Mouse (Mus musculus): ENCODE results near the gene Pkn2. TPM values are rescaled to one million over a fixed set of nuclear protein-coding genes. Genes with fewer than 3 reads are reported as not detected.

The Pkn2 gene
- polyA plus RNA-seq, 1 experiment: 12.7 TPM

- no peak for DNase-seq
- no peak overlapping the region for H3K27ac ChIP-seq (ENCODE audit: insufficient read depth, low read depth, low read length)
These were observed 31.5 kb upstream of the Pkn2 start for GRCm38 (mm10) chr3:142913295-142913694.

GRCm38 (mm10) chr3:142899683-142900082 lies 17.9 kb upstream of the Pkn2 start:
- no peak overlapping the region for H3K27ac ChIP-seq (ENCODE audit: insufficient read depth, low read depth, low read length)
- 86% methylated on average over 2 of the region's 2 CpGs for WGBS

More at GRCm38 (mm10) chr3:142913295-142913694, 31.5 kb upstream of the Pkn2 start:
- Histone ChIP-seq H3K36me3 (ENCODE audit: control insufficient read depth, insufficient read depth, low read length) (no peaks in the 10 kb centered on the region), H3K4me1 (ENCODE audit: control insufficient read depth, insufficient read depth, low read length) (peaks cover 7% of the 10 kb centered on the region), H3K4me3 (ENCODE audit: insufficient read depth, low read depth, low read length) (no peak overlapping the region), H3K27me3 (replicated peaks; ENCODE audit: control insufficient read depth, insufficient read depth, low read length) (no peaks in the 10 kb centered on the region)
- TF ChIP-seq CTCF (conservative IDR thresholded peaks at IDR 0.05; ENCODE audit: insufficient read depth, insufficient read length, low read depth, low read length): no peak
- TF ChIP-seq POLR2A (IDR thresholded peaks at IDR 0.05; ENCODE audit: low read depth, low read length): no peak
- WGBS: 71% methylated on average over 1 of the region's 1 CpGs

GRCm38 (mm10) chr3:142898949-142899396 lies 17.2 kb upstream of the Pkn2 start:
- no peaks in the 10 kb centered on the region for H3K4me1 ChIP-seq (ENCODE audit: control insufficient read depth, insufficient read depth, low read length)
- no peaks in the 10 kb centered on the region for H3K36me3 ChIP-seq (ENCODE audit: control insufficient read depth, insufficient read depth, low read length)
- H3K27ac ChIP-seq (ENCODE audit: insufficient read depth, low read depth, low read length): no peak overlapping the region
- DNase-seq: peak; percentile 28
- H3K27me3 ChIP-seq (replicated peaks; ENCODE audit: control insufficient read depth, insufficient read depth, low read length): no peaks in the 10 kb centered on the region
- WGBS: 58% methylated on average over 8 of the region's 8 CpGs
- H3K4me3 ChIP-seq (ENCODE audit: insufficient read depth, low read depth, low read length): no peak overlapping the region
- TF ChIP-seq CTCF (conservative IDR thresholded peaks at IDR 0.05; ENCODE audit: insufficient read depth, insufficient read length, low read depth, low read length): no peak
- TF ChIP-seq POLR2A (IDR thresholded peaks at IDR 0.05; ENCODE audit: low read depth, low read length): no peak

More at GRCm38 (mm10) chr3:142899683-142900082, 17.9 kb upstream of the Pkn2 start:
- no peaks in the 10 kb centered on the region for H3K36me3 ChIP-seq (ENCODE audit: control insufficient read depth, insufficient read depth, low read length)
- no peaks in the 10 kb centered on the region for H3K27me3 ChIP-seq (replicated peaks; ENCODE audit: control insufficient read depth, insufficient read depth, low read length)
- DNase-seq: no peak
- TF ChIP-seq CTCF (conservative IDR thresholded peaks at IDR 0.05; ENCODE audit: insufficient read depth, insufficient read length, low read depth, low read length) (no peak), POLR2A (IDR thresholded peaks at IDR 0.05; ENCODE audit: low read depth, low read length) (no peak)
- H3K4me3 ChIP-seq (ENCODE audit: insufficient read depth, low read depth, low read length): no peak overlapping the region
- no peaks in the 10 kb centered on the region for H3K4me1 ChIP-seq (ENCODE audit: control insufficient read depth, insufficient read depth, low read length)

- Histone ChIP-seq H3K4me1 (ENCODE audit: control insufficient read depth, insufficient read depth, low read length) (peaks cover 3% of the 10 kb centered on the region; the same call in 1 of the 2 replicates), H3K27ac (ENCODE audit: insufficient read depth, low read depth, low read length) (no peak overlapping the region), H3K4me3 (ENCODE audit: insufficient read depth, low read depth, low read length) (no peak overlapping the region), H3K36me3 (ENCODE audit: control insufficient read depth, insufficient read depth, low read length) (no peaks in the 10 kb centered on the region), H3K27me3 (replicated peaks; ENCODE audit: control insufficient read depth, insufficient read depth, low read length) (no peaks in the 10 kb centered on the region)
- WGBS: 84% methylated on average over 3 of the region's 3 CpGs
- DNase-seq: no peak
- TF ChIP-seq POLR2A (IDR thresholded peaks at IDR 0.05; ENCODE audit: low read depth, low read length): no peak
- TF ChIP-seq CTCF (conservative IDR thresholded peaks at IDR 0.05; ENCODE audit: insufficient read depth, insufficient read length, low read depth, low read length): no peak
These were observed 8.6 kb upstream of the Pkn2 start for GRCm38 (mm10) chr3:142890442-142890841.

GRCm38 (mm10) chr3:142886963-142887362 lies 5.2 kb upstream of the Pkn2 start:
- no peak for TF ChIP-seq POLR2A (IDR thresholded peaks at IDR 0.05; ENCODE audit: low read depth, low read length)
- no peak for TF ChIP-seq CTCF (conservative IDR thresholded peaks at IDR 0.05; ENCODE audit: insufficient read depth, insufficient read length, low read depth, low read length)
- H3K27me3 ChIP-seq (replicated peaks; ENCODE audit: control insufficient read depth, insufficient read depth, low read length): no peaks in the 10 kb centered on the region
- no peaks in the 10 kb centered on the region for H3K36me3 ChIP-seq (ENCODE audit: control insufficient read depth, insufficient read depth, low read length)
- DNase-seq: no peak
- no peak overlapping the region for H3K4me3 ChIP-seq (ENCODE audit: insufficient read depth, low read depth, low read length)
- WGBS: 69% methylated on average over 3 of the region's 3 CpGs
- no peak overlapping the region for H3K27ac ChIP-seq (ENCODE audit: insufficient read depth, low read depth, low read length)
- H3K4me1 ChIP-seq (ENCODE audit: control insufficient read depth, insufficient read depth, low read length): peaks cover 2% of the 10 kb centered on the region; the same call in 1 of the 2 replicates

- H3K36me3 ChIP-seq (ENCODE audit: control insufficient read depth, insufficient read depth, low read length): no peaks in the 10 kb centered on the region
- H3K27me3 ChIP-seq (replicated peaks; ENCODE audit: control insufficient read depth, insufficient read depth, low read length): no peaks in the 10 kb centered on the region
- peaks cover 2% of the 10 kb centered on the region; the same call in 1 of the 2 replicates for H3K4me1 ChIP-seq (ENCODE audit: control insufficient read depth, insufficient read depth, low read length)
- H3K27ac ChIP-seq (ENCODE audit: insufficient read depth, low read depth, low read length): no peak overlapping the region
- H3K4me3 ChIP-seq (ENCODE audit: insufficient read depth, low read depth, low read length): no peak overlapping the region
- TF ChIP-seq POLR2A (IDR thresholded peaks at IDR 0.05; ENCODE audit: low read depth, low read length) (no peak), CTCF (conservative IDR thresholded peaks at IDR 0.05; ENCODE audit: insufficient read depth, insufficient read length, low read depth, low read length) (no peak)
- no peak for DNase-seq
These were observed 2.8 kb upstream of the Pkn2 start for GRCm38 (mm10) chr3:142884594-142884993.

GRCm38 (mm10) chr3:142881589-142881871 lies 274 bp downstream of the Pkn2 start:
- 1% methylated on average over 40 of the region's 40 CpGs for WGBS
- Histone ChIP-seq H3K27me3 (replicated peaks; ENCODE audit: control insufficient read depth, insufficient read depth, low read length) (no peaks in the 10 kb centered on the region), H3K27ac (ENCODE audit: insufficient read depth, low read depth, low read length) (peak overlapping the region; percentile 56), H3K4me1 (ENCODE audit: control insufficient read depth, insufficient read depth, low read length) (peaks cover 2% of the 10 kb centered on the region; the same call in 1 of the 2 replicates), H3K4me3 (ENCODE audit: insufficient read depth, low read depth, low read length) (peak overlapping the region; percentile 97), H3K36me3 (ENCODE audit: control insufficient read depth, insufficient read depth, low read length) (no peaks in the 10 kb centered on the region)
- no peak for TF ChIP-seq CTCF (conservative IDR thresholded peaks at IDR 0.05; ENCODE audit: insufficient read depth, insufficient read length, low read depth, low read length)
- DNase-seq: no peak
